Mouse (Mus musculus) kidney, adult 9 months (tissue): Measurements from ENCODE around the gene Ccdc43.

Experiments used
- DNase-seq: peaks from one replicate; pipeline ENCODE4 v3.0.0; 2022

The Ccdc43 gene

GRCm38 (mm10) chr11:102663416-102663815 is 34.2 kb downstream of the Ccdc43 start, which contains the start of gene Meioc:
Meioc (plus strand) TSS chr11:102663716.
- no peak for DNase-seq

GRCm38 (mm10) chr11:102656931-102657330 is 40.7 kb downstream of the Ccdc43 start:
- DNase-seq = no peak

- no peak for DNase-seq
Observed at GRCm38 (mm10) chr11:102656326-102656926, 41.2 kb downstream of the Ccdc43 start.

- no peak for DNase-seq
Observed at GRCm38 (mm10) chr11:102655888-102656287, 41.7 kb downstream of the Ccdc43 start.

- DNase-seq = no peak
Observed at GRCm38 (mm10) chr11:102652844-102653243, 44.7 kb downstream of the Ccdc43 start.

- DNase-seq = peak; percentile 58
Observed at GRCm38 (mm10) chr11:102651381-102651780, 46.2 kb downstream of the Ccdc43 start.

- no peak for DNase-seq
Observed at GRCm38 (mm10) chr11:102647885-102648284, 49.7 kb downstream of the Ccdc43 start.

GRCm38 (mm10) chr11:102646226-102646625 is 51.4 kb downstream of the Ccdc43 start:
- DNase-seq = no peak

GRCm38 (mm10) chr11:102643891-102644382 is 53.6 kb downstream of the Ccdc43 start:
- DNase-seq = no peak

- no peak for DNase-seq
Observed at GRCm38 (mm10) chr11:102636887-102637286, 60.7 kb downstream of the Ccdc43 start.
